Mouse (Mus musculus) heart, postnatal 36 days (tissue): ENCODE results near the gene Prr3. TPM values are rescaled to one million over a fixed set of nuclear protein-coding genes. Genes with fewer than 3 reads are reported as not detected.

ENCODE experiments used
- DNase-seq, 2 experiments: peaks; one replicate each; pipeline ENCODE4 v3.0.0; 2021 to 2022
- intact Hi-C: fragments of 180-260 bp; cut with DNase I; formaldehyde crosslinking; loops from one replicate; pipeline ENCODE4 v1.15.1; 2025
- total RNA-seq, 2 experiments: library from RNA; stranded (reverse); gene quantifications; 2 replicates each; pipeline ENCODE4 v1.2.3; 2021

Prr3 gene
- total RNA-seq, 2 experiments from 2014 or later = 3.9 to 6.3 TPM

DNA sequence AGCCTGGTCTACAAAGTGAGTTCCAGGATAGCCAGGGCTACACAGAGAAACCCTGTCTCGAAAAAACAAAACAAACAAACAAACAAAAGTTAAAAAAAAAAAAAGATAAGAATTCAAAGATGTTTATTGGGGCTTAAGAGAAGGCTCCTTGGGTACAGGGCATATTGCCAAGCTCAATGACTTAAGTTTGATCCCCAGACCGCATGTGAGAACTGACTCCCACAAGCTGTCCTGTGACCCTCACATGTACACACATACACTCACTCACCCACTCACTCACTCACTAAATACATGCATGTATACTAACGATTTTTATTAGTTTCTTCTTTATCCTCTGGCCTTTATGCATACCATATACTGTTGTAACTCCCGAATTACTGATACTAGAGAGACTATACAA lies 20.3 kb upstream of the Prr3 start:
- DNase-seq = no peak
- intact Hi-C loops = no loop called here

DNA sequence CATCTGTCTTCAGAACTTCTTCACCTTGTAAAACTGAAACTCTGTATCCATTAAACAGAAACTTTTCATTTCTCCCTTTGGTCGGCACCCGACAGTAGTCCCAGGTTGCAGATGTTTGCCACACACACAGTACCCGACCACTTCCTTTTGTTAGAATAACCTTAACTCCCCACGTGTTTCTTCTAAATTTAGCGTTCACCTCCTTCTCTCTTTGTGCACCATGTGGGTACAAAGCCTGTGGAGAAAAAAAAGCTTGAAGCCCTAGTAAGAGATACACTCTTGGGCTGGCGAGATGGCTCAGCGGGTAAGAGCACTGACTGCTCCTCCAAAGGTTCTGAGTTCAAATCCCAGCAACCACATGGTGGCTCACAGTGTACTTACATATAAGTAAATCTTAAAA lies 19.3 kb upstream of the Prr3 start:
- no peak for DNase-seq
- intact Hi-C loops = no loop called here

DNA sequence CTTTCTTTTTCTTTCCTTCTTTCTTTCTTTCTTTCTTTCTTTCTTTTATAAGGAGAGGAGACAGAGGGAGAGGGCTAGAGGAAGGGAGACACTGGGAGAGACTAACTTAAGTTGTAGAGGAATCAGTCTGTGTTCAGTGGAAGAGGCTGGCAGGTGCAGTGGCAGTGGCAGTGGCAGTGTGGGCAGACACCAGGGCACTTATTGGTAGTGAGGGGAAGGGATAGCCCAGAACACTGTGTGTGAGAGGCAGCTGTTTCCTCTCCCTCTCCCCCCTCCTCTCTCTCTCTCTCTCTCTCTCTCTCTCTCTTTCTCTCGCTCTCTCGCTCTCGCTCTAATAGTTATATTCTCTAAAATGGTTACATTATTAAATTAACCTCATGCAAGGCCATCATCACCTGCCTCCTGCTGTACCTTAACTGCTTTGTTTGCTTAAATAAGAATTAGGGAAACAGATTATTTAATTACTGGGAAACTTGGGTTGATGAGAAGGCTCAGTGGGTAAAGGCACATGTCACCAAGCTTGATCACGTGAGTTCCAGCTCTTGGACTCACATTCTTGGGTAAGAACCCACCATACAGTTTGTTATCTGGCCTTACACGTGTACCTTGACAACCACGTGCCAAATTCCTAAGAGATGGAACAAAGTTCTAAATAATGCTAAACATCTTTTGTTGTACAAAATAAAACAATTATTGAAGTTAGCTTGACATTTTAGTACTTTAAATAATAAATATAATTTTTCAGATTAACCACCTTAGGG lies 18.7 kb upstream of the Prr3 start:
- intact Hi-C loops = no loop called here
- DNase-seq = no peak

DNA sequence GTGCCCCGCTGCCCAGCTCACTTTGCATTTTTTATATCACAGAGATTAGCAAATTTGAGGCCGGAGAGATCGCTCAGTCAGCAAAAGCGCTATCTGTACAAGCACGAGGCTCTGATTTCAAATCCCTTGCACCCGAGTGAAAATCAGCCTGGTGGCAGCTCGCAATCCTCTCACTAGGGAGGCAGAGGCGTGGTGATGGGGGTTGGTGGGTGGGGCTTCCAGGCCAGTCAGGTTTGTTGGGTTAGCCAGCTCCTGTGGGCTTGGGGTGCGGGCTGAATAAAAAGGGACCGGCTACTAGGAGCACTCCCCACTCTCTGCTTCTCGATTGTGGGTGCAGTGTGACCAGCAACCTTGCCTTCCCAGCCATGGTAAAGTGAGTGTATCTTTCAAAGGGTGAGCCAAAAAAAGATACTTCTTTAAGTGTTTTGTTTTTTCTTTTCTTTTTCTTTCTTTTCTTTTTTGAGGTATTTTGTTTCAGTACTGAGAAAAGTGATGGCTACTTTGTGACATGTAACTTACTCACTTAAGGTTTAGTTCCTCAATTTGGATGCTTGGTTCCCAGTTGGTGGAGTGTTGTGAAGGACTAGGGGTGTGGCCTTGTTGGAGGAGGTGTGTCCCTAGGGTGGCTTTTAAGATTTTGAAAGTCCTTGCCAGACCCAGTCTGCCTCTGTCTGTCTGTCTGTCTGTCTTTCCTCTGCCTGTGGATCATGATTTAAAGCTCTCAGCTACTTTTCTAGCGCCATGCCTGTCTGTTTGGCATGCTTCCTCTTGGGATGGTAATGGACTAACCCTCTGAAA lies 17.9 kb upstream of the Prr3 start:
- no peak for DNase-seq
- intact Hi-C loops = loop anchor here (1.0 to 2.0 kb wide), 4 partner anchors 22 to 195 kb away; partner anchors contain the start of gene H2-T24

DNA sequence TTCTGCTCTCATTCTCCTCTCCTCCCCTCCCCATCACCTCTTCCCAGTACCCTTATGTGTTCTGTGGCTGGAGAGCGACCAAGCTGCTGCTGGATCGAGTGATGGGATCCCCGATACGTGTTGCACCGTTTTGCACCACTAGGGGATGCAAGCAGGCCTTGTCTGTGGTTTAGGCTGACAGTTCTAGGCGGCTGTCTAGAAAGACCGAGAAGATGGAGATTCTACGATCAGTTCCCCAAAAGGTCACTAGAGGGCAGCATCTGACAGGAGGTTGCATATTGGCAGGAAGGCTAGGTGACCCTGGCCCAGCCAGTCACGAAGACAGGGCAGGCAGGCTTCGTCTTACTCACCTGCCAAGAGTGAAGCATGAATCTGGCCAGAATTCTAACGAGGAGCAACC lies 16.9 kb upstream of the Prr3 start:
- intact Hi-C loops = loop anchor here (1.0 to 2.0 kb wide), 4 partner anchors 23 to 196 kb away; partner anchors contain the start of gene H2-T24
- DNase-seq = peak; percentile 97

DNA sequence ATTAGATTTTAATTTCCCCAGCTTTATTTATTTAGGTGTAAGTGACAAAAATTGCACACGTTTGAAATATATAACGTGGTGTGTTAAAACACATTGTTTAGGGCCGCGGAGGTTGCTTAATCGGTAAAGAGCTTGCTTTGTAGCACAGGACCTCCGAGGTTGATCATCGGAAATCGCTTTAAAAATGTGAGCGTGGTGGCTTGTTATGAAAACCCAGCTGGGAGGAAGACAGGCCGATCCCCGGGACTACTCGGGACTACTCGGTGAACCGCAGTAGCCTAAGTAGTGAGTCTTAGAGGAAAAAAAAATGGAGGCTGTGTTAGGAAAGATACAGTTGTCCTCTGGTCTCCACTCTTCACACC lies 14.8 kb upstream of the Prr3 start:
- no peak for DNase-seq
- intact Hi-C loops = loop anchor here (5.0 kb wide), 1 partner anchor 168 kb away; no protein-coding TSS in a partner anchor

DNA sequence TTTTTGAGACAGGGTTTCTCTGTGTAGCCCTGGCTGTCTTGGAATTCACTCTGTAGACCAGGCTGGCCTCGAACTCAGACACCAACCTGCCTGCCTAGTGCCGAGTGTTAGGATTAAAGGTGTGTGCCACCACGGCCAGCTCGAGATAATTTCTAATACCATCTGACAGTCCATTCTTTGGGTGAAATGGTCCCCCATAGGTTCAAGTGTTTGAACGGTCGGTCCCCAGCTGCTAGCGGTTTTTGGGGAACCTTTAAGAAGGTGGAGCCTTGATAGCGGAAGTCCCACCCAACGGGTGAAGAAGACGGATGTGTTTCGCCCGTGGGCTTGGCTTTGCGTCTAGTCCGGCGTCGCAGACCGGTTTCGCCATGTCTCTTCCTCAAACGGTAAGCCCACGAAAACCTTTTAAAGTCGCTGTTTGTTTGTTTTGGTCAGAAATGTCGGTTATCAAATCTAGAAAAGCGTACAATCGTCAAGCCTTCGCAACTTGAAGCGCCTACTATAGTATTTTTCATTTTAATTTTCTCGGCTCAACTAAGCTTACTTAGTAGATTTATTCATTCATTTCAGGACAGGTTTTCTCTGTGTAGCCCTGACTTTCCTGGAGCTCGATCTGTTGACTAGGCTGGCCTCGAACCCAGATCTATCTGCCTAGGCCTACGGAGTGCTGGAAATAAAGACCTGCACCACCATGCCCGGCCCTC lies 14.3 kb upstream of the Prr3 start:
- intact Hi-C loops = loop anchor here (5.0 kb wide), 1 partner anchor 167 kb away; no protein-coding TSS in a partner anchor
- peak; percentile 79 to 80 for DNase-seq

DNA sequence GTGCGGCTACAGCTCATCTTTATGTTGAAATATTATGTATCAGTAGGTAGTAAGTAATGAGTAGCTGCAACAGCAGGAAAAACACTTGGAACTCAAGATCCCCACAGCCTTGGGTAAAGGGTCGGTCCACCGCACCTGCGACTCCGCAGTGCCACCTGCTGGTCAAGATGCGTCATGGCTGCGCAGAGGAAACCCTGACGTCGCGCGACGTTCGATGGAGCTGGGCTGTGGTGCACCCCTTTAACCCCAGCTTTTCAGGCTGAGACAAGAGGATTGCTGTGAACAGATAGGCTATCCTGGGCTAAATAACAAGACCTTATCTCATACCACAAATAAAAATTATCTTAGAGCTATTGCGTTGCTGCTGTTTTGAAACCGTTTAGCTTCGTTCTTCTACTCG lies 13.6 kb upstream of the Prr3 start:
- peak; percentile 84 to 85 for DNase-seq
- intact Hi-C loops = loop anchor here (1.0 to 5.0 kb wide), 2 partner anchors 56 to 166 kb away; no protein-coding TSS in a partner anchor

DNA sequence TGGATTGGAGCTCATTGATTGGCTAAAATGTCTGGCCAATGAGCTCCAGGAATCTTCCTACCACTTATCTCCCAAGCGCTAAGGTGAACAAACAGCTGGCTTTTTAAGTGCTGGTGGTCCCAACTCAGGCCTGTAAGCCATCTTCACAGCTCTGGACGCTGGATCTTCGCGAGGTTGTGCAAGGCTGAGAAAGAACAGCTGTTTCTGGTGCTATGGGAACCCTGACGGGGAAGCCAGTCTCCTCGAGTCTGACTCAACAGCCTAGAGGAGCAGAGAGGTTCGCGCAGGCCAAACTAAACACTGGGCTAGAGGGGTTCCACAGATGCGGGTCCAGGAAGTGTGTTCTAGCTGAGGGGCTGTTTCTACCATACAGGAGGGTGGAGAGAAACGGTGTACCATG lies 11.7 kb upstream of the Prr3 start:
- intact Hi-C loops = loop anchor here (5.0 kb wide), 1 partner anchor 164 kb away; no protein-coding TSS in a partner anchor
- no peak for DNase-seq

DNA sequence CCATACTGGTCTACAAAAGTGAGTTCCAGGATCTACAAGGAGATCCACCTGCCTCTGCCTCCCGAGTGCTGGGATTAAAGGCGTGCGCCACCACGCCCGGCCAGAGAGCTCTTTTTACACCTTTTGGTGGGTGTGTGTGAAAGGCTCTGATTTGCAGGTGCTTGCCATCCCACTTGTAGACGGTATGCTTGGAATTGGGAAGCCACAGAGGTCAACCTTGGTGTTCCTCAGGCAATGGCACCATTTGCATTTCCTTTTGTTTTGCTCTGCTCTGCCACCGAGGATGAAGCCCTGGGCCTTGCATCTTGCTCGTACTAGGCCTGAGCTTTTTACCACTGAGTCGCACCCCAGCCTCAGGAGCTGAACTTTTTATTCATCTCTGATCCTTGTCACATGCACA lies 1.7 kb upstream of the Prr3 start:
- DNase-seq = no peak
- intact Hi-C loops = loop anchor here (5.0 kb wide), 1 partner anchor 59 kb away; no protein-coding TSS in a partner anchor

DNA sequence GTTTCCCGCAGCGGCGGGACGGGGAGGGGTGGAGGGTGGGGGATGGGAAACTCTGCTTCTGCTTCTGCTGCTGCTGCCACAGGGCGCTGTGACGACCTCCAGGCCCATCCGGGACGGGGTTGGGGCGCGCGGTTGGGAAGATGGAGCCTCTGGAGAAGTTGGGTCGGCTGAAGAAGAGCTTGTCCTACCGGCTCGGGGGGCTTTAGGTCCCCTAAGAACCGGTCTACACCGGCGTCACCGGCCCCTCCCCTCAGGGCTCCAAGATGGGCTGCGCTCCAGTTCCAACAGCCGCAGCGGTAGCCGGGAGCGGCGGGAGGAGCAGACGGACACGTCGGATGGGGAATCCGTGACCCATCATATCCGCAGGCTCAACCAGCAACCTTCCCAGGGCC lies 323 bp upstream of the Prr3 start:
- peak; percentile 55 to 67 for DNase-seq
- intact Hi-C loops = loop anchor here (5.0 kb wide), 1 partner anchor 58 kb away; no protein-coding TSS in a partner anchor

DNA sequence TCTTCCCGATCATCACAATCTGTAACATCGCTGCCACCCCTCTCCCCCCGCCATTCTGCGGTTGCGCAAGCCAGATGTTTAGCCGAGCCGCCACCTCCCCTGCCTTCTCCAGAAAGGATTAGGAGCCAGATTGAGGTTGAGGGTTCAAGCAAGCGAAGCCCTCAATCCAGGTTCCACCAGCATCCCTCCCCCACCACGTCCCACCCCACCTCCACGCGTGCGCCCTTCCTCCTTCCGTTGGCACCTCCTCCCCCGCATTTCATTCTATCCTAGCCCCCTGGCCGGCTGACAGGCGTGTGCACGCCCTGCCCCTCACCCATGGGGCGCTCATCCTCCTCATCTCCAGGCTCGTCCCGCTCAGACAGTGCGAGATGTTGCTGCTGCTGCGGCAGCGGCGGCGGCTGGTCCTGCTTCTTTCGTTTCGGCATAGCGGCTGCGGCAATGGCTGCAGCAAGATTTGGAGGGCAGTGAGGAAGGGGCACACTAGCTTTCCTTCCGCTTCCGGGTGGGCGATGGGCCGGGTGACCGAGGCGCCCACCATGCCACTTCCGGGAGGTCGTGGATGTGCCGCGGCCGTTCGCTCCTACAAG lies 1.1 kb downstream of the Prr3 start:
- intact Hi-C loops = loop anchor here (1.0 kb wide), 1 partner anchor 10 kb away; the partner anchor contains the start of gene Abcf1
- no peak for DNase-seq

DNA sequence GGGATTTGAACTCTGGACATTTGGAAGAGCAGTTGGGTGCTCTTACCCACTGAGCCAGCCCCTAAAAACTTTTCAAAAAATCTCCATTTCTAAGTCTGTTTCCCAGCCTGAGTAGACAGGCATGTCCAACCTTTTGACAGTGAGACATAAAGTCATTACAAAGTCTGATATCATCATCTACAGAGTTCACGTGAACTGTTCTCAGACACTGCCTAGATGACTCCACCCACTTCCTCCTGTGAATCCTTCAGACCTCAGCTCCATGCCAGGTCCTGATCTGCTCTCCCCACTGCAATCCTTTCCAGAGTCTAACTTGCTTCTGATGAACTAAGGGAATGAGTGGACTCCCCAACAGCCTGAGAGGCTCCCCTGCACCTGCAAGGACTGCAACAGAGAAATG lies 7.9 kb downstream of the Prr3 start:
- DNase-seq = no peak
- intact Hi-C loops = no loop called here

DNA sequence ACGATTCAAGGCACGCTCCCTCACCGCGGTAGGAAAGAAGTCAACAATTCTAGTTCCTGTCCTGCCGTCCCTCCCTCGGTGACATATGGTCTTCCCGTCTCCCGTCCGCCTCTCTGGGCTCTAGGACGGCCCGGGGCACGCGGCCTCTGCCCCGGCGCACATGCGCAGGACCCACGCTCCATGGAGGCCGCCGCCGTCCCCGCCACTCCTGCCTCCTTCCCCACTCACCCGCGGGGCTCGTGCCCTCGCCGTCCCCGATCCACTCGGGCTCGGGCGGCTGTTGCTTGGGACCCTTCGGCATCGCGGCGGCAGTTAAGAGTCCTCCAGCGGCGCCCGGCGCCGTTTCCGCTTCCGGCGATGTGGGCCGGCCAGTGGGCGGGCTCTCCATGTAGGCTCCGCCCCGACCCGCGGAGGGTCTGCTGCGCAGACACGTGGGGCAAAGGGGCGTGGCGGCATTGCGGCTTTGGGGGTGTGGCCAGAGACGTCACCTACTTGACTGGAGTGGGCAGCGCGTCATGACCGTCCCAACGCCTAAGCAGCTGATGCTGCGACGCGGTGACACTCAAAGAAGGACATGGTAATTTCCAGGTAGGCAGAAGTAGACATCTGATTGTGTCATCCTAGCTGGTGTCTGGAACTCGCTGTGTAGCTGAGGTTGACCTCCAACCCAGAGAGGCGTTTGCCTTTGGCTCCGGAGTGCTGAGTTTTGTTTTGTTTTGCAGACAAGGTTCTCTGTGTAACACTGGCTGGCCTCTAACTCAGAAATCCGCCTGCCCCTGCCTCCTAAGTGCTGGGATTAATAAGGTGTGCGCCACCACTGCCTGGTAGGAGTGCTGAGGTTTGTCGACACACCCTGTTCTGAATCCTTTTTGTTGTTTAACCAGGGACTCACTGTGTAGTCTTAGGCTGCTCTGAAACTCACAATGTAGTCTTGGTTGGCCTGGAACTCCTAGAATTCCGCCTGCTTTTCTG lies 10.3 kb downstream of the Prr3 start, which contains the start of gene Abcf1:
Gene Abcf1 (minus strand): TSS at position 344 of the 972 bp plus-strand sequence.
- intact Hi-C loops = loop anchor here (1.0 to 5.0 kb wide), 2 partner anchors 9 to 127 kb away; partner anchors contain the start of gene Mdc1

DNA sequence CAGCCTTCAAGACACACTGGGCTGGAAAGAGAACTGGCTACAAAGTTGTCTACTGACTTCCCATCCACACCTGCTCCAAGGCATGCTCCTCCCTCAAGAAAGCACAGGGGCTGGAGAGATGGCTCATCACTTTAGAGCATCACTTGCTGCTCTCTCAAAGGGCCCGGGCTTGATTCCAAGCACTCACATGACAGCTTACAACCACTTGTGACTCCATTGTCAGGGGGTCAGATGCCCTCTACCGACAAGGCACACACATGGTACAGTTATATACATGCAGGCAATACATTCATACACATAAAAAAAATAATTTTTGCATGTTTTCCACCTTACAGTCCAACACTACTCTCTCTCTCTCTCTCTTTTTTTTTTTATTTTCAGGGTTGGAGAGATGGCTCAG lies 12.4 kb downstream of the Prr3 start:
- intact Hi-C loops = loop anchor here (5.0 kb wide), 1 partner anchor 125 kb away; the partner anchor contains the start of gene Mdc1
- no peak for DNase-seq

More for the DNA sequence above, 10.3 kb downstream of the Prr3 start, which contains the start of gene Abcf1:
- peak; percentile 100 for DNase-seq

DNA sequence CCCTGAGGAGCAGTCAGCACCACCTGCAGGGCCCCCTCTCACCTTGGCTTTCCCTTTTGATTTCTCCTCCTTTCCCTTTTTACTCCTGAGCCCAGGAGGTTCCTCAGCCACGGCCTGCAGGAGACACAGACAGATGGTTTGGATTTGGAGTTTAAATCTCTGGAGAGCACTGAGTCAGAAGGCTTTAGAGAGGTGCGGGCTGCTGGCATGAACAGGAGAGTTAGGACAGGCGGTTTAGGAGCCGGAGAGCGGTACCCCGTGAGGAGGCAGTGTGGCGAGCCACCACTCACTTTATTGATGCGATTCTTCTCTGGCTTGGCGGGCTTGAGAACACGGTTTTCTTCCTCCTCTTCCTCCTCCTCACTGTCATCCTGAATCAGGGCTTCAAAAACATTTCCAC lies 16.8 kb downstream of the Prr3 start:
- intact Hi-C loops = no loop called here
- no peak for DNase-seq

DNA sequence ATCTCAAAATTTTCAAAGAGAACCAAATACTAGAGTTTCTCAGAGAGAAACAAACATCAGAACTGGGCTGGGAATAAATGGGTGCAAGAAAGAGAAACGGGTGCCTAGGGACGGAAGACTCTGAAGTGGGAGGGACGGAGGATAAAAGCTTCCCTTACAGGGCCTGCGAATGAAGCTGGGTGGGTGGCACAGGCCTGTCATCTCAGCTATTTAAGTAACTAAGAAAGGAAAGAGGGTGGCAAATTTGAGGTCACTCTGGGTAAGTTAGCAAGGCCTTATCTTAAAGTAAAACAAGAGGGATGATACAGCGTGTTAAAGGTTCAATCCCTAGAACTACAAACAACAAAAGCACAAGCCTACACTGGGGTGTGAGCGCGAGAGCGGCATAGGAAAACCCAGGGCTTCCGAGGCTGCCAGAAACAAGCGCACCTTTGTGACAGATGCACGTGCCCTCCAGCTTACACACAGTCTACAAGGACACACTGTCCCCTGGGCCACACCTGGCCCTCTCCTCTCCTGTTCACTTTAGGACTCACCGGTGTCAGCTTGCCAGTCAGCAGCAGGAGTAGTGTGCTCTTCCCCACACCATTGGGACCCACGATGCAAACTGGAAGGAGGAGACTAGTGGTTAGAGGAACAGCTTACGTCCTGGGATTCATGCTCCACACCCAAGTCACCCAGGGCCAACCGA lies 21.4 kb downstream of the Prr3 start:
- intact Hi-C loops = no loop called here

DNA sequence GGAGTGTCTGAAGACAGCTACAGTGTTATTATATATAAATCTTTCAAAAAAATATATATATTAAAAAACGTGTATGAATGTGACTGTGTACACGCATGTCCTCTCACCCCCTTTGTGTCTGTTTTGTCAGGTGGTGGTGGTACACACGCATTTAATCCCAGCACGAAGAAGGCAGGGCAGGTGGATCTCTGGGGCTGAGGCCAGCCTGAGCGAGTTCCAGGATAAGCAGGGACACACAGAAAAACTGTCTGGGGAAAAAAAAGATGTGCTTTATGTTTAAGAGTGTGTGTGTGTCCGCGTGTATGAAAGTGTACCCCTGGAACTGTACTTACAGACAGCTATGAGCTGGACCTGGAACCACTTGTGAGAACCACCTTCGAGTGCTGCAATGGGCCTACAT lies 25.4 kb downstream of the Prr3 start:
- DNase-seq = no peak
- intact Hi-C loops = no loop called here

More for the DNA sequence above, 21.4 kb downstream of the Prr3 start:
- no peak for DNase-seq
